Mouse (Mus musculus) myocyte (in vitro differentiated cells): ENCODE results near the gene Cacna1a.
A peak's percentile ranks its signal among the peaks of the same experiment; 100 is the strongest.

Experiments used
- CEBPB ChIP-seq: IDR thresholded peaks from 2 replicates; pipeline ENCODE4 v1.6.1; 2011; ENCODE audit warnings: mild to moderate bottlenecking, moderate library complexity; ENCODE audit not compliant: poor library complexity, insufficient read depth, severe bottlenecking
- E2F4 ChIP-seq: IDR thresholded peaks from one replicate; pipeline ENCODE4 v1.6.1; 2011; ENCODE audit warnings: mild to moderate bottlenecking, control low read depth, moderate library complexity; ENCODE audit not compliant: insufficient read depth
- MAX ChIP-seq: IDR thresholded peaks from one replicate; pipeline ENCODE4 v1.6.1; 2011; ENCODE audit warnings: low read depth, mild to moderate bottlenecking, control low read depth
- MYOD1 ChIP-seq, 3 experiments: IDR thresholded peaks; one replicate each; pipeline ENCODE4 v1.6.1; 2011; ENCODE audit warnings: control low read depth in 2 of 3, low read depth in 2 of 3, mild to moderate bottlenecking in 2 of 3, moderate library complexity in 1 of 3; ENCODE audit not compliant: insufficient read length in 2 of 3, control insufficient read depth in 1 of 3
- MYOG ChIP-seq, 3 experiments: IDR thresholded peaks; one replicate each; pipeline ENCODE4 v1.6.1; 2011; ENCODE audit warnings: control low read depth in 2 of 3, low read depth in 2 of 3, mild to moderate bottlenecking in 2 of 3; ENCODE audit not compliant: insufficient read length in 2 of 3, control insufficient read depth in 1 of 3, insufficient read depth in 1 of 3
- POLR2A ChIP-seq: IDR thresholded peaks from one replicate; pipeline ENCODE4 v1.6.1; 2011; ENCODE audit warnings: low read depth, mild to moderate bottlenecking, control low read depth, moderate library complexity; ENCODE audit not compliant: insufficient read length
- REST ChIP-seq: IDR thresholded peaks from one replicate; pipeline ENCODE4 v1.6.1; 2011; ENCODE audit warnings: mild to moderate bottlenecking, control low read depth, moderate library complexity; ENCODE audit not compliant: insufficient read depth, insufficient read length
- SRF ChIP-seq: IDR thresholded peaks from one replicate; pipeline ENCODE4 v1.6.1; 2011; ENCODE audit warnings: low read depth; ENCODE audit not compliant: control insufficient read depth, insufficient read length
- TCF12 ChIP-seq: IDR thresholded peaks from one replicate; pipeline ENCODE4 v1.6.1; 2011; ENCODE audit warnings: mild to moderate bottlenecking, control low read depth; ENCODE audit not compliant: poor library complexity, insufficient read depth, severe bottlenecking
- USF1 ChIP-seq: IDR thresholded peaks from one replicate; pipeline ENCODE4 v1.6.1; 2011; ENCODE audit warnings: low read depth, mild to moderate bottlenecking, control low read depth, moderate library complexity

GRCm38 (mm10) chr8:84659936-84660818 lies 271.9 kb downstream of the Cacna1a start:
- peak; percentile 38 for TF ChIP-seq POLR2A
- TF ChIP-seq E2F4: no peak
- no peak for TF ChIP-seq MYOG (IDR thresholded peaks at IDR 0.05; ENCODE audit: control insufficient read depth in 1 of 3, insufficient read depth in 1 of 3, insufficient read length in 2 of 3, low read depth in 2 of 3)
- no peak for TF ChIP-seq TCF12
- no peak for TF ChIP-seq MAX
- TF ChIP-seq REST: no peak
- TF ChIP-seq USF1: no peak
- no peak for TF ChIP-seq CEBPB
- no peak for TF ChIP-seq MYOD1 (IDR thresholded peaks at IDR 0.05; ENCODE audit: control insufficient read depth in 1 of 3, insufficient read length in 2 of 3, low read depth in 2 of 3)
- TF ChIP-seq SRF: peak; percentile 92
